Mouse (Mus musculus) lung, adult 2 months (tissue): Measurements from ENCODE around the gene Fmnl3.
"Not testable (repeated sequence)": the region's sequence is repeated elsewhere in the genome, so short reads cannot be mapped to it uniquely, and the experiment has no call there.

ENCODE experiments used
- CTCF ChIP-seq: fragments of 200-500 bp; IDR thresholded peaks from 2 replicates; pipeline ENCODE4 v1.5.1; 2011; ENCODE audit warnings: mild to moderate bottlenecking, low read length, control low read depth; ENCODE audit not compliant: insufficient read depth
- POLR2A ChIP-seq: fragments of 200-500 bp; IDR thresholded peaks from 2 replicates; pipeline ENCODE4 v1.6.1; 2011; ENCODE audit warnings: low read depth, mild to moderate bottlenecking, control low read depth, low read length, borderline replicate concordance; ENCODE audit errors: extremely low read depth

DNA sequence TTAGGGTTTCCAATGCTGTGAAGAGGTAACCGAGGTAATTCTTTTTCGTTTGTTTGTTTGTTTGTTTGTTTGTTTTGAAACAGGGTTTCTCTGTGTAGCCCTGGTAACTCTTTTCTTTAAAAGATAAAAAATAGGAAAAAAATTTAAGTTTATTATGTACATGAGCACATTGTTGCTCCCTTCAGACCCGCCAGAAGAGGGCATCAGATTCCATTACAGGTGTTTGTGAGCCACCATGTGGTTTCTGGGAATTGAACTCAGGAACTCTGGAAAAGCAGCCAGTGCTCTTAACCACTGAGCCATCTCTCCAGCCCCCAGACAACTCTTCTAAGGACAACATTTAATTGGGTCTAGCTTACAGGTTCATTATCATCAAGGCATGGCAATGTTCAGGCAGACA lies 15.8 kb upstream of the Fmnl3 start:
- TF ChIP-seq CTCF, POLR2A: not testable (repeated sequence)
